Mouse (Mus musculus) liver, postnatal 0 days (tissue): ENCODE data around the gene Adora2b. TPM values are rescaled to one million over a fixed set of nuclear protein-coding genes. Genes with fewer than 3 reads are reported as not detected.

ENCODE experiments used
- ATAC-seq: fragments of 200-750 bp; cut with Nextera tagmentation; 2 replicates; pipeline ENCODE4 v1.8.0; 2017; ENCODE audit warnings: mild to moderate bottlenecking, moderate library complexity
- DNase-seq: peaks from one replicate; pipeline ENCODE4 v3.0.0-alpha.2; 2016
- H3K27ac ChIP-seq: fragments of 300-500 bp; sonication (generic); 2 replicates; pipeline ENCODE4 v1.5.1; 2014; ENCODE audit warnings: antibody characterized with exemption, moderate library complexity, mild to moderate bottlenecking, low read depth
- H3K27me3 ChIP-seq: fragments of 300-500 bp; sonication (generic); 2 replicates; pipeline ENCODE4 v1.6.1; 2014; ENCODE audit warnings: low read length, control low read depth, mixed read lengths; ENCODE audit not compliant: insufficient read depth
- H3K36me3 ChIP-seq: fragments of 300-500 bp; sonication (generic); replicated peaks from 2 replicates; pipeline ENCODE4 v1.6.1; 2014; ENCODE audit warnings: mild to moderate bottlenecking, control low read depth, low read length, moderate library complexity, mixed read lengths; ENCODE audit not compliant: insufficient read depth
- H3K4me1 ChIP-seq: fragments of 300-500 bp; sonication (generic); 2 replicates; pipeline ENCODE4 v1.6.1; 2014; ENCODE audit warnings: antibody characterized with exemption, mild to moderate bottlenecking, control low read depth; ENCODE audit not compliant: insufficient read depth
- H3K4me2 ChIP-seq: fragments of 300-500 bp; sonication (generic); 2 replicates; pipeline ENCODE4 v1.6.1; 2014; ENCODE audit warnings: low read depth, mild to moderate bottlenecking, low read length, moderate library complexity, mixed read lengths
- H3K4me3 ChIP-seq: fragments of 300-500 bp; sonication (generic); 2 replicates; pipeline ENCODE4 v1.5.1; 2014; ENCODE audit warnings: low read depth, low read length
- H3K9ac ChIP-seq: fragments of 300-500 bp; sonication (generic); replicated peaks from 2 replicates; pipeline ENCODE4 v1.6.1; 2014; ENCODE audit warnings: mild to moderate bottlenecking, moderate library complexity
- H3K9me3 ChIP-seq: fragments of 300-500 bp; sonication (generic); 2 replicates; pipeline ENCODE4 v1.6.1; 2016; ENCODE audit warnings: mild to moderate bottlenecking, control low read depth, low read length, mixed read lengths
- CTCF ChIP-seq: sonication (generic); IDR thresholded peaks from 2 replicates; pipeline ENCODE4 v1.5.1; 2016; ENCODE audit warnings: antibody characterized with exemption, low read depth
- EP300 ChIP-seq: IDR thresholded peaks from 2 replicates; pipeline ENCODE4 v1.6.1; 2016; ENCODE audit warnings: antibody characterized with exemption, low read depth, mild to moderate bottlenecking
- WGBS: fragments of 180-500 bp; shearing (Covaris S2); extraction: QIAGEN DNeasy Blood & Tissue Kit; methylation state at CpG from one replicate; pipeline ENCODE4 v1.1.7; 2014; ENCODE audit not compliant: insufficient replicate concordance; 5-methylcytosine and 5-hydroxymethylcytosine counted together
- polyA plus RNA-seq: library from polyadenylated mRNA; unstranded; fragments of >200 nt; fragmentation: Nextera tagmentation; extraction: Ambion mirVana; gene quantifications from 2 replicates; pipeline ENCODE4 v1.2.1, GENCODE M21; 2015

Adora2b gene
- polyA plus RNA-seq, 1 experiment from 2014 or later = 0.61 TPM

DNA sequence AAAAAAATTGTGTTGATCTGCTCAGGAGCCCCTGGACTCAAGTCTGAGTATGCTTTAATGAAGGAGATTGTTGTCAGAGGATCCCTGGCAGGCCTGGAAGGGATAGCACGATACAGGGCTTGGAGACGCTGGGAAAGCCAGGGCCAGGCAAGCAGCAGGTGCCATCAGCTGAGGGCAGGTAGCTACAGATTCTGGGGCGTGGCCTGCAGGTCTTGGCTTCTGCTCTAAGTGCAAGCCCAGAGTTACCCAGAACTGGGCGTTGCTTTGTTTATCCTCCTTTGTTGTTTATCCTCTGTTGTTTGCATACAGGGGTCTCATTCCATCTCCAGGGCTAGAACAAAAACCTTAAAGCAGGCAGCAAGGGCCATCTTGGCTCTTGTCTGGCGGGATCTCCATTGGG, 4.6 kb downstream of the Adora2b start:
- Histone ChIP-seq H3K9ac (no peak overlapping the region), H3K4me2 (no peak overlapping the region), H3K4me1 (peaks cover 12% of the 10 kb centered on the region), H3K27ac (no peak overlapping the region), H3K36me3 (no peaks in the 10 kb centered on the region), H3K9me3 (no peaks in the 10 kb centered on the region), H3K4me3 (no peak overlapping the region), H3K27me3 (peaks cover 32% of the 10 kb centered on the region)
- WGBS = 72% methylated on average over 5 of the region's 5 CpGs
- TF ChIP-seq CTCF = no peak
- TF ChIP-seq EP300 = no peak
- no peak for DNase-seq
- no peak for ATAC-seq

GRCm38 (mm10) chr11:62259214-62259613, 10.4 kb downstream of the Adora2b start:
- 47% methylated on average over 5 of the region's 5 CpGs for WGBS
- DNase-seq (no peak), ATAC-seq (no peak)
- Histone ChIP-seq H3K4me2 (no peak overlapping the region), H3K4me3 (no peak overlapping the region), H3K36me3 (no peaks in the 10 kb centered on the region), H3K4me1 (no peaks in the 10 kb centered on the region), H3K9ac (no peak overlapping the region), H3K27me3 (0 out of 2 replicates have a peak, but pooled peaks cover 5% of the 10 kb centered on the region), H3K9me3 (no peaks in the 10 kb centered on the region), H3K27ac (no peak overlapping the region)
- TF ChIP-seq CTCF = no peak
- no peak for TF ChIP-seq EP300

DNA sequence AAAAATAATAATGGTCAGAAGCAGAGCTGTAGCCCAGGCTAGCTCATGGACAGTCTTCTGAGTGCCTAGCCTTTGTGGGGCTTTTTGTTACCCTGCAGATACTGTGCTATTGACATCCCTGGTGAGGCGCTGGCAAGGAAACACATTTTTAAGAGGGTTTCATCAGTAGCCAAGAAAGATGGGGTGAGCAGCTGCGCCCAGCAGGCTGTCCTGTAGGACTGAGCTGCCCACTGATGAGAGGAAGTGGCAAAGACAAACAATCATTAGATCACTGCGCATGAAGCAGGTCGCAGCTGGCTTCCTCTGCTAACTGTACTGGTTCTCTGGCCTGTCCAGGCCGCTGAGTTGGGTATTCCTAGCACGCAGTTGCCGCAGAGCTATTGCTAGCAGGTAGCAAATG, 14.8 kb downstream of the Adora2b start:
- H3K27ac ChIP-seq = no peak overlapping the region
- H3K4me1 ChIP-seq = no peaks in the 10 kb centered on the region
- H3K9ac ChIP-seq = no peak overlapping the region
- no peaks in the 10 kb centered on the region for H3K9me3 ChIP-seq
- WGBS = 68% methylated on average over 7 of the region's 7 CpGs
- no peak overlapping the region for H3K4me2 ChIP-seq
- DNase-seq (no peak), ATAC-seq (no peak)
- 0 out of 2 replicates have a peak, but pooled peaks cover 2% of the 10 kb centered on the region for H3K27me3 ChIP-seq
- TF ChIP-seq CTCF (no peak), EP300 (no peak)
- no peaks in the 10 kb centered on the region for H3K36me3 ChIP-seq
- H3K4me3 ChIP-seq = no peak overlapping the region

GRCm38 (mm10) chr11:62264018-62264417, 15.2 kb downstream of the Adora2b start:
- no peak overlapping the region for H3K4me2 ChIP-seq
- H3K27ac ChIP-seq = no peak overlapping the region
- H3K27me3 ChIP-seq = 0 out of 2 replicates have a peak, but pooled peaks cover 2% of the 10 kb centered on the region
- no peak for TF ChIP-seq CTCF
- TF ChIP-seq EP300 = no peak
- H3K4me1 ChIP-seq = no peaks in the 10 kb centered on the region
- ATAC-seq (no peak), DNase-seq (no peak)
- 61% methylated on average over 7 of the region's 7 CpGs for WGBS
- H3K36me3 ChIP-seq = peaks cover 3% of the 10 kb centered on the region; the same call in 1 of the 2 replicates
- H3K9ac ChIP-seq = no peak overlapping the region
- no peak overlapping the region for H3K4me3 ChIP-seq
- no peaks in the 10 kb centered on the region for H3K9me3 ChIP-seq

- WGBS = 80% methylated on average over 7 of the region's 7 CpGs
- Histone ChIP-seq H3K9ac (no peak overlapping the region), H3K4me3 (no peak overlapping the region), H3K27ac (no peak overlapping the region), H3K4me2 (no peak overlapping the region), H3K36me3 (peaks cover 4% of the 10 kb centered on the region; the same call in 1 of the 2 replicates), H3K4me1 (no peaks in the 10 kb centered on the region), H3K27me3 (0 out of 2 replicates have a peak, but pooled peaks cover 2% of the 10 kb centered on the region), H3K9me3 (no peaks in the 10 kb centered on the region)
- DNase-seq = no peak
- ATAC-seq = no peak
- no peak for TF ChIP-seq CTCF
- no peak for TF ChIP-seq EP300
Observed at GRCm38 (mm10) chr11:62265642-62266041, 16.9 kb downstream of the Adora2b start.

DNA sequence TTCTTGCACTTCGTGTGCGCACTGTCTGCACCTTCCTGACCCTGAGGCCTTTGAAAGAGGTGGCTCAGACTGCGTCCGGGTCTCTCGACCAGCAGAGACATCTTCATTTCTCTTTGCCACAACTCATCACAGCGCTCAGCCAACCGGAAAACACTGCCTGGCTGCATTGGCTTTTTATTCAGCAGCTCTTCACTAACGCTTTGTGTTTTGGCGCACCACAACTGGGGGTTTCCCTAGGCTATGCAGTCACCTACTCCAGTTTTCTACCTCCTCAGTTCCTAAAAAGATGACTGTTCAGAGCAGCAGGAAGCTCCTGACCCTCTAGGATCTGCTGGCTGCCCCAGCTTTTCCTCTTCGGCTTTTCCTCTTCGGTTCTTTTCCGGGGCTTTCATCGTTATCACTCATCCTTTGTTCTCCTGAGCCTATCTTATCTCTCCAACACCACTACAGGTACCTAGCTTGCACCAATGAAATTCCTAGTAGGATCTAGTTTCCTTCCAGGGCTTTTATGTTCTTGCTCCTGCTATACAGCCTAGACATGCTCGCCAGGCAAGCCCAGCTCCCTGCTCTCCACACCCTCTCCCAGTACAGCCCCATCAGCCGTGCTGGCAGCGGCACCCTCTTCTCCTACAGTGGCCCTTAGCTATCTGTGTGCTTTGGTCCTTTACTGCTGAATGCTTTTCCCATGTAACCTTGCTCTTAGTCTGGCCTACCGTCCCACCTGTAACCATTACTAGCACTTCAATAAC, 17.9 kb downstream of the Adora2b start:
- H3K27ac ChIP-seq = no peak overlapping the region
- H3K4me1 ChIP-seq = no peaks in the 10 kb centered on the region
- no peak for ATAC-seq
- no peak overlapping the region for H3K4me2 ChIP-seq
- H3K4me3 ChIP-seq = no peak overlapping the region
- TF ChIP-seq CTCF (no peak), EP300 (no peak)
- H3K9me3 ChIP-seq = no peaks in the 10 kb centered on the region
- no peak for DNase-seq
- no peak overlapping the region for H3K9ac ChIP-seq
- no peaks in the 10 kb centered on the region for H3K27me3 ChIP-seq
- WGBS = 72% methylated on average over 17 of the region's 17 CpGs
- H3K36me3 ChIP-seq = peaks cover 4% of the 10 kb centered on the region; the same call in 1 of the 2 replicates
